12 mouse cellular contexts compared by ENCODE assay signal in genomic region chr9:100599761-100600328, GRCm38 (mm10). TPM values are rescaled to one million over a fixed set of nuclear protein-coding genes. Genes with fewer than 3 reads are reported as not detected.
DNase-seq lines count a peak whose midpoint lies in the region; ATAC-seq lines count a peak whose summit lies in the region.
"Had no signal": no experiment of that assay in that cellular context is flagged by ENCODE, and none has a peak within 500 bp of the region (broad histone marks: within the 10 kb centered on the region; RNA-seq: fewer than 3 reads in every experiment).

No protein-coding gene starts in this region.

- no peak overlapping the region for H3K4me2 ChIP-seq in forebrain, embryonic 12.5 days
- H3K4me2 ChIP-seq in forebrain, embryonic 13.5 days, result no peak overlapping the region
- no peak overlapping the region for H3K4me2 ChIP-seq in hindbrain, embryonic 15.5 days
- no peak overlapping the region for H3K4me2 ChIP-seq in heart, embryonic 11.5 days
- H3K4me2 ChIP-seq: limb, embryonic 12.5 days; midbrain, embryonic 12.5 days had no signal

- 27% methylated on average over 3 of the region's 3 CpGs for WGBS in forebrain, embryonic 12.5 days
- WGBS in forebrain, embryonic 13.5 days, result 21% methylated on average over 3 of the region's 3 CpGs
- WGBS in hindbrain, embryonic 15.5 days, result 28% methylated on average over 3 of the region's 3 CpGs
- WGBS in heart, embryonic 11.5 days (ENCODE audit: insufficient replicate concordance), result 73% methylated on average over 3 of the region's 3 CpGs

- ATAC-seq in forebrain, embryonic 12.5 days (ENCODE audit: low FRiP score), result peak; percentile 64
- ATAC-seq in forebrain, embryonic 13.5 days, result no peak
- ATAC-seq in hindbrain, embryonic 15.5 days (ENCODE audit: low FRiP score, low read depth), result peak; percentile 59; the same call in 1 of the 2 replicates
- ATAC-seq in heart, embryonic 11.5 days (replicated peaks; ENCODE audit: insufficient number of reproducible peaks, low FRiP score, low TSS enrichment), result no peak

- H3K9ac ChIP-seq in forebrain, embryonic 12.5 days, result no peak overlapping the region
- H3K9ac ChIP-seq in forebrain, embryonic 13.5 days, result no peak overlapping the region
- no peak overlapping the region for H3K9ac ChIP-seq in hindbrain, embryonic 15.5 days
- H3K9ac ChIP-seq in heart, embryonic 11.5 days (ENCODE audit: low read depth, low read length), result no peak overlapping the region
- H3K9ac ChIP-seq: limb, embryonic 12.5 days; midbrain, embryonic 12.5 days had no signal

- H3K27ac ChIP-seq in forebrain, embryonic 12.5 days, result peak overlapping the region; percentile 56
- H3K27ac ChIP-seq in forebrain, embryonic 13.5 days, result no peak overlapping the region
- peak overlapping the region; percentile 53 for H3K27ac ChIP-seq in hindbrain, embryonic 15.5 days (replicated peaks)
- H3K27ac ChIP-seq in heart, embryonic 11.5 days (ENCODE audit: low read depth, low read length), result no peak overlapping the region
- H3K27ac ChIP-seq: gastrocnemius, adult 2 months; limb, embryonic 12.5 days; midbrain, embryonic 12.5 days had no signal

- DNase-seq in adrenal gland, adult 8-10 months, result peak; percentile 14
- peak; percentile 65 for DNase-seq in retina, postnatal 1 day
- DNase-seq in right cerebral cortex, postnatal 14 days, result no peak
- no peak for DNase-seq in lung, postnatal 25 days (ENCODE audit: low spot score)
- DNase-seq: gastrocnemius, adult 2 months; heart, postnatal 14 days had no signal

- peaks cover 15% of the 10 kb centered on the region for H3K4me1 ChIP-seq in forebrain, embryonic 12.5 days
- peaks cover 25% of the 10 kb centered on the region for H3K4me1 ChIP-seq in forebrain, embryonic 13.5 days
- H3K4me1 ChIP-seq in hindbrain, embryonic 15.5 days (replicated peaks), result peaks cover 8% of the 10 kb centered on the region
- H3K4me1 ChIP-seq in heart, embryonic 11.5 days (ENCODE audit: control insufficient read depth, insufficient read depth, low read length), result no peaks in the 10 kb centered on the region

- no peaks in the 10 kb centered on the region for H3K9me3 ChIP-seq in forebrain, embryonic 12.5 days
- no peaks in the 10 kb centered on the region for H3K9me3 ChIP-seq in forebrain, embryonic 13.5 days (replicated peaks)
- H3K9me3 ChIP-seq in hindbrain, embryonic 15.5 days, result no peaks in the 10 kb centered on the region
- H3K9me3 ChIP-seq in heart, embryonic 11.5 days (replicated peaks; ENCODE audit: control insufficient read depth, low read length), result no peaks in the 10 kb centered on the region
- H3K9me3 ChIP-seq: limb, embryonic 12.5 days; midbrain, embryonic 12.5 days had no signal

- no peaks in the 10 kb centered on the region for H3K36me3 ChIP-seq in forebrain, embryonic 12.5 days (replicated peaks)
- H3K36me3 ChIP-seq in forebrain, embryonic 13.5 days (ENCODE audit: poor library complexity, severe bottlenecking), result no peaks in the 10 kb centered on the region
- H3K36me3 ChIP-seq in hindbrain, embryonic 15.5 days, result no peaks in the 10 kb centered on the region
- H3K36me3 ChIP-seq in heart, embryonic 11.5 days (ENCODE audit: control insufficient read depth, insufficient read depth, low read length), result no peaks in the 10 kb centered on the region
- H3K36me3 ChIP-seq: limb, embryonic 12.5 days; midbrain, embryonic 12.5 days had no signal

- H3K4me3 ChIP-seq in forebrain, embryonic 12.5 days (replicated peaks), result no peak overlapping the region
- no peak overlapping the region for H3K4me3 ChIP-seq in forebrain, embryonic 13.5 days
- no peak overlapping the region for H3K4me3 ChIP-seq in hindbrain, embryonic 15.5 days
- no peak overlapping the region for H3K4me3 ChIP-seq in heart, embryonic 11.5 days (ENCODE audit: low read depth, low read length)
- H3K4me3 ChIP-seq: gastrocnemius, adult 2 months; limb, embryonic 12.5 days; midbrain, embryonic 12.5 days had no signal

- no peaks in the 10 kb centered on the region for H3K27me3 ChIP-seq in forebrain, embryonic 12.5 days
- H3K27me3 ChIP-seq in forebrain, embryonic 13.5 days, result no peaks in the 10 kb centered on the region
- no peaks in the 10 kb centered on the region for H3K27me3 ChIP-seq in hindbrain, embryonic 15.5 days
- H3K27me3 ChIP-seq in heart, embryonic 11.5 days (ENCODE audit: control insufficient read depth, insufficient read depth, low read length), result no peaks in the 10 kb centered on the region
- H3K27me3 ChIP-seq: limb, embryonic 12.5 days; midbrain, embryonic 12.5 days had no signal

RNA-seq across cellular contexts. Expression of gene Stag1, which starts 2.2 kb away (rescaled TPM):
- 61.0 and 61.9 TPM in 2 replicates for polyA plus RNA-seq in forebrain, embryonic 12.5 days (2016; fragmentation: Nextera tagmentation; extraction: Ambion mirVana)
- 51.5 and 54.4 TPM in 2 replicates for polyA plus RNA-seq in forebrain, embryonic 13.5 days (2015; fragmentation: Nextera tagmentation; extraction: Ambion mirVana)
- total RNA-seq in adrenal gland, adult 8-10 months (2022), result 10 to 100 TPM; 34.0 to 46.9 (median 36.2) TPM
- polyA plus RNA-seq in hindbrain, embryonic 15.5 days (2015; fragmentation: Nextera tagmentation; extraction: Ambion mirVana), result 28.9 and 30.9 TPM in 2 replicates
- 29.7 and 35.6 TPM in 2 replicates for polyA plus RNA-seq in heart, embryonic 11.5 days (2014; fragmentation: Nextera tagmentation; extraction: Ambion mirVana)

RNA-seq across cellular contexts. Expression of gene Slc35g2, which starts 29.0 kb away (rescaled TPM):
- 8.1 and 9.0 TPM in 2 replicates for polyA plus RNA-seq in forebrain, embryonic 12.5 days (2016; fragmentation: Nextera tagmentation; extraction: Ambion mirVana)
- 8.1 and 8.5 TPM in 2 replicates for polyA plus RNA-seq in forebrain, embryonic 13.5 days (2015; fragmentation: Nextera tagmentation; extraction: Ambion mirVana)
- total RNA-seq in adrenal gland, adult 8-10 months (2022), result 10 to 100 TPM in 2 of 4 experiments, 1 to 10 TPM in 2; 9.2 to 15.4 (median 10.6) TPM
- polyA plus RNA-seq in hindbrain, embryonic 15.5 days (2015; fragmentation: Nextera tagmentation; extraction: Ambion mirVana), result 21.9 and 24.3 TPM in 2 replicates
- polyA plus RNA-seq in heart, embryonic 11.5 days (2014; fragmentation: Nextera tagmentation; extraction: Ambion mirVana), result 10.1 and 11.5 TPM in 2 replicates

RNA-seq across cellular contexts. Expression of gene Nck1, which starts 53.9 kb away (rescaled TPM):
- 63.6 and 68.6 TPM in 2 replicates for polyA plus RNA-seq in forebrain, embryonic 12.5 days (2016; fragmentation: Nextera tagmentation; extraction: Ambion mirVana)
- polyA plus RNA-seq in forebrain, embryonic 13.5 days (2015; fragmentation: Nextera tagmentation; extraction: Ambion mirVana), result 54.6 and 57.1 TPM in 2 replicates
- 10 to 100 TPM; 46.4 to 53.8 (median 49.6) TPM for total RNA-seq in adrenal gland, adult 8-10 months (2022)
- 55.9 and 58.6 TPM in 2 replicates for polyA plus RNA-seq in hindbrain, embryonic 15.5 days (2015; fragmentation: Nextera tagmentation; extraction: Ambion mirVana)
- polyA plus RNA-seq in heart, embryonic 11.5 days (2014; fragmentation: Nextera tagmentation; extraction: Ambion mirVana), result 62.7 and 65.7 TPM in 2 replicates

Comparison
In these comparisons a context has a peak if more than half of its experiments do, and no peak if none do; other contexts are left out.
1. ATAC-seq: peak in forebrain, embryonic 12.5 days (single experiment) and hindbrain, embryonic 15.5 days (single experiment); none in forebrain, embryonic 13.5 days (single experiment) and heart, embryonic 11.5 days (single experiment).
2. H3K27ac ChIP-seq: peak in forebrain, embryonic 12.5 days (single experiment) and hindbrain, embryonic 15.5 days (single experiment); none in forebrain, embryonic 13.5 days (single experiment) and heart, embryonic 11.5 days (single experiment).
3. DNase-seq: peak in adrenal gland, adult 8-10 months (single experiment) and retina, postnatal 1 day (single experiment); none in right cerebral cortex, postnatal 14 days (single experiment) and lung, postnatal 25 days (single experiment).